Mouse (Mus musculus) olfactory bulb, adult 2 months (tissue): ENCODE measurements at regions not wholly inside any gene's neighbourhood (a gene's known extent, or its start where the extent isn't known, plus 50 kb on each side); places are given as distances from the start of the nearest gene placed in this dataset.

Experiments used
- CTCF ChIP-seq: fragments of 200-500 bp; IDR thresholded peaks from 2 replicates; pipeline ENCODE4 v1.5.1; 2012; ENCODE audit warnings: low read depth, mild to moderate bottlenecking, low read length, moderate library complexity; ENCODE audit not compliant: insufficient read depth
- POLR2A ChIP-seq: fragments of 200-500 bp; IDR thresholded peaks from 2 replicates; pipeline ENCODE4 v1.6.1; 2012; ENCODE audit warnings: mild to moderate bottlenecking, low read depth, low read length, moderate library complexity; ENCODE audit not compliant: insufficient read depth

DNA sequence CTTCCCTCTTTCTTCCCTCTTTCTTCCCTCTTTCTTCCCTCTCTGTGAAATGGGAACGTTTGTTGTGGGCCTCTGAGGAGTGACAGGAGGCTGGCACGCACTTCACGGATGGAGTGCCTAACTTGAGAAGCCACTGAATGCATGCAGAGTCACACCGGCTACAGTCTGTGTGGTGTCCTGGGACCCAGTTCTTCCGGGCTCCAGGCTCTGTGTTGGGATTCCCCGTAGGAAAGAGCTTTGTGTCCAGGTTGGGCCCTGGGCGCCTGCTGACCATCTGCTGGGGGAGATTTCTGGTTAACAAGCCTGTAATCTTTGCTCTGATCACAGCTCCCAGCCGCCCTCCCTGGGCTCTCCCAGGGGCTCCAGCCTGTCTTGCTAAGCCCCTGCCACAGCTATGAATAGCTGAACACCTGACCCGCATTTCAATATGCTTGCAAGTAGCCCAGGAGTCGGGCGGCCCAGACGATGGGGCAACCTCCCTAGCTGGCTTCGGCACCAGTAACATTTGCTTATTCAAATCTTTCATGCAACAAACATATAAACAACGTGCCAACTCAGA is 146.5 kb downstream of the Rbm19 start:
- TF ChIP-seq POLR2A, result no peak
- no peak for TF ChIP-seq CTCF
